Mouse (Mus musculus) spleen, adult 2 months (tissue): ENCODE measurements around the gene Ube2l3.
A peak's percentile ranks its signal among the peaks of the same experiment; 100 is the strongest.

Source experiments
- CTCF ChIP-seq: fragments of 200-500 bp; IDR thresholded peaks from 2 replicates; pipeline ENCODE4 v1.5.1; 2011; ENCODE audit warnings: mild to moderate bottlenecking, inconsistent platforms; ENCODE audit not compliant: insufficient read depth, insufficient read length, insufficient replicate concordance; ENCODE audit errors: extremely low read depth
- POLR2A ChIP-seq: fragments of 200-500 bp; IDR thresholded peaks from 2 replicates; pipeline ENCODE4 v1.6.1; 2011; ENCODE audit warnings: low read depth, low read length, inconsistent platforms

GRCm38 (mm10) chr16:17209981-17210838 is 7.8 kb upstream of the Ube2l3 start:
- TF ChIP-seq POLR2A, result no peak
- TF ChIP-seq CTCF, result peak; percentile 93
